Mouse (Mus musculus): Measurements from ENCODE around the gene Gm3415. TPM values are rescaled to one million over a fixed set of nuclear protein-coding genes. Genes with fewer than 3 reads are reported as not detected.

Gene Gm3415
- polyA plus RNA-seq, 1 experiment from 2014 or later, result not detected

DNA sequence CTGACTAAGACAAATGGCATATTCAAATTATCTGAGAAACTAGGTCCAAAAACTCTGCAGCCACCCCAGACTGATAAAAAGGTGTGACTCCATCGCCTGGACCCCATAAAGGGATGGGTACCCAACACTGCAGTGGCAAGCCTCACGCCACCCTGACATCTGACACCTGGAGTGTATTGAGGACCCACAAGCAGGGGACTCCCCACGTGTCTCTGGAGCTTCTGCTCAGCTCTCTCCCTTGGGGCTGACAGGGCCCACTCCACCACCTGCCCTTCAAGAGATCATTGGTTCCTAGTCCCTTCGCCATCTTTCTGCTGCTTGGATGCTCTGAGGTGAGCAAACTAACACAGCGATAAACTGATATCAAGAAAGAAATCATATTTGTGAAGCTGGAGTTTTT lies 51.9 kb downstream of the Gm3415 start:
- H3K9ac ChIP-seq, result no peak overlapping the region
- no peaks in the 10 kb centered on the region for H3K36me3 ChIP-seq
- no peak for ATAC-seq
- no peaks in the 10 kb centered on the region for H3K4me1 ChIP-seq (replicated peaks)
- no peak overlapping the region for H3K4me3 ChIP-seq (replicated peaks)
- H3K9me3 ChIP-seq, result no peaks in the 10 kb centered on the region
- 69% methylated on average over 5 of the region's 5 CpGs for WGBS
- no peak overlapping the region for H3K4me2 ChIP-seq (replicated peaks)
- H3K27ac ChIP-seq, result no peak overlapping the region
- H3K27me3 ChIP-seq (replicated peaks), result no peaks in the 10 kb centered on the region

Other genes with a start within 250 kb of the Gm3415 start
- gene Wasf3, start 171.2 kb upstream of the Gm3415 start, polyA plus RNA-seq (2015; fragmentation: Nextera tagmentation; extraction: Ambion mirVana), result 1.7 and 1.9 TPM in 2 replicates
- gene Gm6408, start 74.2 kb upstream of the Gm3415 start, polyA plus RNA-seq (2015; fragmentation: Nextera tagmentation; extraction: Ambion mirVana), result not detected in 2 replicates
- gene Gm6370, start 64.8 kb upstream of the Gm3415 start, polyA plus RNA-seq (2015; fragmentation: Nextera tagmentation; extraction: Ambion mirVana), result not detected in 2 replicates
- not detected in 2 replicates for gene 4930449I24Rik, start 53.7 kb upstream of the Gm3415 start, polyA plus RNA-seq (2015; fragmentation: Nextera tagmentation; extraction: Ambion mirVana)
- gene Gm3402, start 42.0 kb upstream of the Gm3415 start, polyA plus RNA-seq (2015; fragmentation: Nextera tagmentation; extraction: Ambion mirVana), result not detected in 2 replicates
- not detected in 2 replicates for gene Gm3404, start 30.3 kb upstream of the Gm3415 start, polyA plus RNA-seq (2015; fragmentation: Nextera tagmentation; extraction: Ambion mirVana)
- not detected in 2 replicates for gene Gm3409, start 18.5 kb upstream of the Gm3415 start, polyA plus RNA-seq (2015; fragmentation: Nextera tagmentation; extraction: Ambion mirVana)
- gene Gpr12, start 29.1 kb downstream of the Gm3415 start, polyA plus RNA-seq (2015; fragmentation: Nextera tagmentation; extraction: Ambion mirVana), result not detected in 2 replicates
- 27.9 and 28.7 TPM in 2 replicates for gene Usp12, start 238.9 kb downstream of the Gm3415 start, polyA plus RNA-seq (2015; fragmentation: Nextera tagmentation; extraction: Ambion mirVana)